Mouse (Mus musculus): Measurements from ENCODE around the gene Stab1.

The Stab1 gene

DNA sequence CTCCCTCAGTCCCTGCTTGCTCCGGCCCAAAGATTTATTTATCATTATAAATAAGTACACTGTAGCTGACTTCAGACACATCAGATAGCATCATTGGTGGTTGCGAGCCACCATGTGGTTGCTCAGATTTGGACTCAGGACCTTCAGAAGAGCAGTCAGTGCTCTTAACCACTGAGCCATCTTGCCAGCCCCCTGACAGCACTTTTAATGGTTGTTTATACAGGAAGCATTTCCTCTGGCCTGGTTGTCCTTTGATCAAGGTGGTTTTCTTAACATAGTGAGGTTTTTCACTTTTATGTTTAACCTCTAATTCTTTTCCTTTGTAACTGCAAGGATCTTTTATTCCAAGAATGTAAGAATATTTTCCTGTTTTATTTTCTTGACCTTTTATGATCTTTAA is 26.0 kb upstream of the Stab1 start:
- DNase-seq: no peak

DNA sequence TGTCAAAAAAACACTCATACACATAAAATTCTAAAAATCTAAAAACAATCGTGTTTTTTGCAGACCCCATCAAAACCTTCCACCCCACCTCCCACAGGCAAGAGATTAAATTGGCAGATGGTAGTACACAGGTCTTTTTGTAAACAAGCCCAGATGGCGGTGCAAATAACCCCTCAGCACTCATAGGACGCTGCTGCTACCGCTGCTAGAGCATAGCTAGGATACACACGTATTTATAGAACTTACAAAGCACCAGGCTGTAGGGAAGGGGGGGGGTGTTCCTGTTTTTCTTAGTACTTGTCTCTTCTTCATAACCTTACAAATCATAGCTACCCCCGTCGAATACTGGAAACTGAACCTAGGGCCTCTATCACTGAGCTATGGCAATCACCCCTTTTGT is 25.4 kb upstream of the Stab1 start:
- no peak for DNase-seq

DNA sequence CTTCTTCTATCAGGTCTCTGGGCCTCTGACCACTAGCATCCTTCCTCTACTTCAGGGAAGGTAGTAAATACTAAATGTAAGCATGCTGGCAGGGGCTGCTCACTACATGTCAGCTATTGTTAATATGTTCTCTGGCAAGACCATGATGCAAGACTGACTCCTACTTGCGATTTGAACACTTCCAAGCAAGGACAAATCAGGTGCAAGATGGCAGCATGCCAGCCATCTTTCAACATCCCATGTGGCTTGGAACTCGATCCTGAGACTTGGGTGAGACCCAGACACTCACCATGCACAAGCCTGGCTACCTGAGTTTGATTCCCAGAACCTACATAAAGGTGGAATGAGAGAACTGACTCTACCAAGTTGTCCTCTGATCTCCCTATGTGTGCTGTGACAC is 23.5 kb upstream of the Stab1 start:
- DNase-seq: no peak

DNA sequence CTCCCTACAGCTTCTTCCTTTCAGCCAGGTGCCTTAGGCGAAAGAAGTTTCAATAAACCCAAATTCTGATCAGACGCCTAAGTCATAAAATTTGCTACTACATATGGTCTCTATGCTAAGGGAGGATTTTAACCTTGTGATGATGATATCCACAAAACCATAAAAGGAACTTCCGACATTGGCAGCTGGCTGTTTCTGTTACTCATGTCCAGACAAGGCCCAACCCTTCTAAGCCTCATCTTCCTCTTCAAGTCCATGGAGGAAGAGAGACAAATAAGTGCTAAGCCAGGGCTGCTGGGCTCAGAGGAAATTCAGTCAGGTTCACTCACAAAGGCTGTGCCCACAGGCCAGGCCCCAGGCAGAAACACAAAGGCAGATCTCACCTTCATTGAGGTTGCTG is 20.9 kb upstream of the Stab1 start:
- no peak for DNase-seq

DNA sequence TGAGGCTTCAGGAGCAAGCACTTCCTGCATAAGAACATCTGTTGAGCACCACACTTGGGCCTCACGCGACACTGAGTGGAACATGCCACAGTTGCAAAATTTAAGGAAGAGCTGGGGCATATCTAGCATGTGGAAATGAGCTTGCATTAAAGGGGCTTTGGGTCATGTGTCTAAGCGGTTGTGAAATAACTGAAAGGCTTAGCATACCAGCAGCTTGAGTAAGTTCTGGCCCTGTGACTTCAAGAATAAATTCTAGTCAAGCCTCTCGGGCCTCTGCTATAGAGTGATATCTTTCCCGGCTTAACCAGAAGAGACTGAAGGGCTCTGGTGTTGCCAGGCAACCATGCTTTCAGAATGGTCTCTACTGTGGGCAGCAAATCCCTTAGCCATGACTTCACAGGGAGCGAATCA is 20.3 kb upstream of the Stab1 start:
- DNase-seq: no peak

DNA sequence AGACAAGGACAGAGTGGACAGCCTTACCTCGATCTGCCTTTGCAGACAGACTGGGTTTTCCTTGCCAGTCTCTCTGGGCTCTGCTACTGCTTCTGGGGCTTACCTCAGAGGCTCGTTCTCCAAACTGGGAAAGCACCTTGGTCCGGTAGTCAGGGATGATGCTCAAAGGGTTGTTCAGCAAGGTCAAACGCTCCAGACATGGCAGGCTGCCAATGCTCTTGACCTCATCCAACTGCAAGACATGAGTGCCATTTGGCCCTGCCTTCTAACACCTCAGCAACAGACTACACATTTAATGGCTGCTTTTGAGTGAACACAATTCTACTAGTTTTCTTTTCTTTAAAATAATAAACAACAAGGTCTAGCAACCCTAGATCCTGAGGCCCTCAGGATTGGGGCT is 18.2 kb upstream of the Stab1 start:
- DNase-seq: peak; percentile 82

DNA sequence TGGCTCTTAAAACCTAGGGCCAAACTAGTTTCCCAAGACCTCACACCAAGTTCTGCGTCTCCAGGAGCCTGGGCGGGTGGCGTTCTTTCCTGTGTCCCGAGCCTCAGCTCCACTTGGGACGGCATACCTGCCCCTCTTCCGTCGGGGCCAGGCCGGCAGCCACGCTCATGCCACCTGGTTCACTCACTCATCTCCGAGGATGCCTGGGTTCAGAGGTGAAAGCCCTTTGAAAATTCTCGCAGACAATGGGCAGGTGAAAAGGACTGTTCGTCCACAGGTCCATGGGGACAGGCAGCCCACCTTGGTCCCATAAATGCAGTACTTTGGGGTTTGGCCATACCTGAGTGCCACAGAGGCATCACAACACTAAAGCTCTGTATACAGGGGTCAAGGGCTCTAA is 15.8 kb upstream of the Stab1 start:
- DNase-seq: no peak

DNA sequence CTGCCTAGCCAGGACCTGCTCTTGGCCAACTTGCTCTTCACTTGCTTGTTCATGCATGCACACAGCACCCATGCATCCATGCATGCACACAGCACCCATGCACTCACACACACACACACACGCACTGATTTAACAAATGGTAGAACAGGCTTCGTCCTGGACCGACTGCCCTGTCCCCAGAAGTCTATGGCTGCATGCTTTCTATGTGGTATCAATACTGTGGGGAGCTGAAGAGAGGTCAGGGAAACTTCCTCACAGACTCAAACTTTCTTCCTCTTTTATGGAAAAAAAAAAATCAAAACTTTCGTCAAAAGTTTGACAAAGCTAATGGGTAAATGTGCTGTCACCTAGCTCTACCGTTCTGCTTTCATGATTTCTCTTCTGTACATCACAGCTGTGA is 15.1 kb upstream of the Stab1 start:
- DNase-seq: no peak

DNA sequence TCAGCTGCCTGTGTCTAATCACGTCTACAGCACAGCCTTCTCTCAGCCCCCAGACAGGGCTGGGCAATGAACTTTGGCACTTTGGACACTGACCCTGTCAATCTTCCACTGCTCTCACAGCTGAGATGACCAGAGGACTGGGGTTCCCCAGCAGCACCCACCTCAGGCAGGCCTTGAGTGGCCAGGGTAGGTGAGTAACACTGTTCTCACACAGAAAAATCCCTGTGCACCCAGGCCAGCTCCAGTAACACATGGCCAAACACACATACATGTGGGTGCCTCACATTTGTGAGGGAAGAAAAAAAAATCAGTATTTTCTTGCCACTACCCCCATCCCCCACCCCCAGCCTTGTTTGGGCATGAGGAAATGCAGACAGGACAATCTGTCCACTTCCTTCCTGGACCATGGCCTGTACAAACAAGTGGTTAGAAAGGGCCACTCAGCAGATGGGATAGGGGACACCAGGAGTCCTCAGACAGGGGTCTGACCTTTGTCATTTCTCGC is 14.4 kb upstream of the Stab1 start:
- DNase-seq: peak; percentile 79

DNA sequence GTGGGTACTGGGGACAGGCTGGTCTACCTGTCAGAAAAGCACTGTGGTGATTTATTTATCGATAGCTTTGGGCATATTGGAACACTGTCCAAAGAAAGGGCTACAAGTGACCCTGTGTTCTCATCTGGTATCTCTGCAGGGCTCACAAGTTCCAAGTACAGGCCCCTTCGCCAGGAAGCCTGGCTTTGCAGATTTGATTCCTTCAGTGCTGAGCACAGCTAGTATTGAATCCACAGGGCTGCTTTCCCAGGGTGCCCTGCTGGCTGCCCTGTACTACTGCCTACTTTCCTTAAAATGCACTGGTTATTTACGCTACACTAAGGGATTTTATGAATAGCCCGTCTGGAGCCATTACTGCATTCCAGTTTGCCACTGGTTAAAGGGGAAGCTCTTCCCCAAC is 13.1 kb upstream of the Stab1 start:
- DNase-seq: no peak

DNA sequence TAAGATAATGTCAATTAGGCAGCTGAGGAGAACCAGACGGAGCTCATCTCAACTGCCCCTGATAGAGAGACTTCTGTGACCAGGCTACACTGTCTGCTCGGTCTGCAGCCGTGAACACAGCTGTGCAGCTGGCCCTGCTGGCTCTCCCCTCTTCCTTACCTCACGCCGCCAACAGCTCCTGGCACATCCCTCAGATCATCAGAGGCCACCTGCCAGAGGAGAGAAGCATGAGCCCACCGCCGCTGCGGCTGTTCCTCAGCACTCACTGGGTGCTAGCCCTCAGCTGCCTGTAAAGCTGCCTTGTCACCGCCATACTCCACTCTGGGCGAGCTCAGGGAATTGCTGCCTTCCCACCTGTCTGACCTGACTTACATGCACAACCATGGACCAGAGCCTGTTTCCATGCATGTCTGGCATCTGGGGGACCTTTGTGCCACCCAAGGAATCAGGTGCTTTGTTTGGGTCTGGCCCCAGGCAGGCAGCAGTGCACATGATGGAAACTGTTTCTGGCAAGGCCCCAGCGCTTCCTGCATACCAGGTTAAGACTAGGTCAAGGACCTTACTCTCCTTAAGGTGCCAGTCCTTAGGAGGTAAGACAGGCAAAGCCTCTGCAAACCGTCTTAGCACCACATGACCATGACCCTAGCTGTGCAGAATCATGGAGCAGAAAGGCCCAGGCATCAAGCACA is 11.4 kb upstream of the Stab1 start:
- peak; percentile 74 for DNase-seq

DNA sequence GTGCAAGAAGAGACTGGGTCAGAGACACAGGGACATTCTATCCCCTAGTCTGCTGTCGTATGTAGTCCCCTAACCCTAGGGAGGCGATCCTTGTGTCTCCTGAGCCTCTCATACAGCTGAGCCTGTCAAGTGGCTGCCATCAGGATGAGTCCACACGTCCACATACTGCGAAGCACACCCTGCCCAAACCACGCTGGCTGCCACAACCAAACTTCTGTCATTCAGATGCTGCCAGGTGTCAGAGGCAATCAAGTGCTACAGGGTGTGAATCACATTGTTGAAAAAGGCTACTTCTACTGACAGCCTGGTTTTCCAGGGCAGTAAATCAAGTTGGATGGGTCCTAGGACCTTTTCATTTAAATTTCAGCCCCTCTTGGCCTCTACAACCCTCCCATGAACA is 9.3 kb upstream of the Stab1 start:
- no peak for DNase-seq

DNA sequence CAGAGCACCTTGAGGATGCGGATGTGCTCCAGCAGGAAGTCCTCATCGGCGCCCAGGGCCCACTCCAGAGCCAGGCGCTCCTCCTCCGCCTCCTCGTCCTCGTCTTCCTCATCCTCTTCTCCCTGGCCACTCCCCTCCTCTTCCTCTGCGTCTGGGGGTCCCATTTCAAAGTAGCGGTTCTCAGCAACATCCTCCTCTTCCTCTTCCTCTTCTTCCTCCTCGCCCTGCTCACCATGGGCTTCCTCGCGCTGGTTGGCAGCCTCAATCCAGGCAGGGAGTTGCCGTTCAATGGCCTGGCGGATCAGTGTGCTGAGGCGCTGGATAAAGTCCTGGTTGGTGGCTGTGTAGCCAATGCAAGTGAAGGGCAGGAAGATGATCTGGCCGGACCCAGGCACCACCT is 8.8 kb upstream of the Stab1 start:
- DNase-seq: no peak

DNA sequence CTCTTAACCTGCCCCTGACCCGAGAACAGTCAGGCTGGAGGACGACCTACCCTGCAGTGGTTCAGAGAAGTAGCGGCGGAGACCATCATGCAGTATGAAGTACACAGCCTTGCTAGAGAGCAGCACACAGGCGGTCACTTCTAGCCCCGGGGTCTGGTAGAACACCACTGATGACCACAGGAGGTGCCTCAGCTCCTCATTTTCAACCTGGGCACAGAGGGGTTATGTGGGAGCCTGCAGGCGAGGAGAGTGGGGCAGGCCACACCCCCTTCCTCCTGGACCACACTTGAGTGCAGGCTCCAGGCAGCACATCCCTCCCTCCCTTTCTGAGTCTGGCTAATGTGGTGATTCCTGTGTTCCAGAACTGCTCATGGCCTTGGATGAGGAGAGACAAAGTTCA is 5.1 kb upstream of the Stab1 start:
- no peak for DNase-seq

DNA sequence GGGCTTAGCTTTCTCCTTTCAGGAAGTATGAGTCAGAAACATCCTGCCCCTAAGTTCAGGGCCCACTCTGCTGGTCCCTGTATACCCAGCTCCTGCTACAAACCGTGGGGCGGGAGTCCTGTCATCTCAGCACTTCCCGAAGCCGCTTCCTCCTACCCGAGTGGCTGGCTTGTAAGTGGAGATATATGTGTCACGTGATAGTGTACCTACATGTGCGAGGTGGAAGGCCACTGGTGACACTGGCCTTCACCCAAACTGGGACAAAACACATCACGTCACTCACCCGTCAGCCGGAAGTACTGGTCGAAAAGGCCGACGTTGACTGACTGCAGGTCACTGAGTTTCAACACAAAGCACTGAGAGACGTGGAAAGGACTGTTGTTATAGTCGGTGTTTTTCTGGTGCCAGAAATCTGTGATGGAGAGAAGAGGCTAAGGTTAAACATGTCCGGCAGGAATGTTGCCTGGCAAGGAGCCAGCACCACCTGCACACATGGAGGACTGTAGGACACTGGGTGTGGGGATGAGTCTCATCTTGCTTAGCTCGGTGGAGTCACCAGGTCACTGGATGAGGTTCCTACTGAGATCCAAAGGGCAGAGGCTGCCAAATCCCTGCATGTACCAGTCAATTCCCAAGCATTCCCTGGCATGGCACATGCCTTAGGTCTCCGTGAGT is 4.5 kb upstream of the Stab1 start:
- DNase-seq: peak; percentile 63

DNA sequence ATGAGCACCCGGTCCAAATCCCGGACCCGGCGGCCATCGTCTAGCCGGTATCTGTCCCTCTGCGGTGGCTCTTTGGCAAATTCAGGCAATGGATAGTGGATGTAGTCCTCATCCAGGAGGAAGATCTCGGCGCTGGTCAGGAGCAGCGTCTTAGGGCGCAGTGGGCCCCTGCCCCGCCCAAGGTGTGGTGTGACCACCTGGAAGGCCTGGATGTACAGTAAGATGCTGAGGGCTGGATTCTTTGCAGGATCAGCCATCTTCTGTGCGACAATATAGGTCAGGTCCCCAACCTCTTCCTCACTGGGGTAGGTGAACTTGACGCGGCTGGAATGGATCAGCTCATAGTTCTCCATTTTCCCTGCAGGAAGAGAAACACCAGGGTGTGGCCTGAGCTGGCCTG is 3.4 kb upstream of the Stab1 start:
- no peak for DNase-seq

DNA sequence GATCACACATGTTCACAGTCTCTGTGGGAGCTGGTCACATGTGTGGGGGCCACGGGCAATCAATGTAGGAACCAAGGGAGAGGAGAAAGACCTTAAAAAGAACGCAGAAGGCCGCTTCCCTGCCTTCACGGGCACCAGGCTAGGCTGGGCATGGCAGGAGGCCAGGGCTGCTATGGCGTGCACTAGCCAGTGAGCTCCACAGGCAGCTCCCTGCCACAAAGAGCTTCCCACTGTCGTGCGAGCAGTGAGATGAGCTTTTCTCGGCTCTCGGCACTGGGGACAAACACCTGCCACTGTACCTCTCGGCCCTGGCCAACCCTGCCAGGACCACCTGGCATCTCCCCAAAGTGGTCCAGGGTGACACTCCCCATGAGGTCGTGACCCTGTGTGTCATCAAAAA is 2.9 kb upstream of the Stab1 start:
- DNase-seq: no peak

DNA sequence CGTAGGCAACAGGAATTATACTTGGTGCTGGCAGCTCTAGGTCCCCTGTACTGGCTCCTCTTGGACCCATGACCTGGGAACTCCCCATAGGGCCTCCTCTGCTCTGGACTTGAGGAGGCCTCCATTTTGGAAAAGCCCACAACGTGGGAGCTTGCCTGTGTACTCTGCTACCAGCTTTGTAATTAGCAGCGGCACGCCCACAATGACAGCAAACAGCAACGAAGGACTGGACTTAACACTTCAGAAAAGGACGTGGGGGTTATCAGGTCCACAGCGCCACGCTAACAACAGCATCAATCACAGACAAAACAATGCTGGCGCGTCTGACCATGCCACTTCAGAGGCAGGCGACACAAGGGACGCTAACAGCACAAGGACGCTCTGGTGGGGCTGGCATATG is 2.5 kb upstream of the Stab1 start:
- no peak for DNase-seq

DNA sequence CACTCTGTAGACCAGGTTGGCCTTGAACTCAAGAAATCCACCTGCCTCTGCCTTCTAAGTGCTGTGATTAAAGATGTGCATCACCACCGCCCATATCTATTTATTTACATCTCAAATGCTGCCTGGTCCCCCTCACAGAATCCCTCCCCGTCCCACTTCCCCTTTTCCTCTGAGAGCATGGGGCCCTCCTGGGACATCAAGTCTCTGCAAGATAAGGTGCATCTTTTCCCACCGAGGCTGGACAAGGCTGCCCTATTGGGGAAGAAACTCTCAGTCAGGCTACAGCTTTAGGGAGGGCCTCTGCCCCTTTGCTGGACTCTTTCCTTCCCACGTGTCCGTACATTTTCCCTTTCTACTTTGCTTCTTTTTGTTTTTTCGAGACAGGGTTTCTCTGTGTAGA is 1.1 kb upstream of the Stab1 start:
- no peak for DNase-seq

DNA sequence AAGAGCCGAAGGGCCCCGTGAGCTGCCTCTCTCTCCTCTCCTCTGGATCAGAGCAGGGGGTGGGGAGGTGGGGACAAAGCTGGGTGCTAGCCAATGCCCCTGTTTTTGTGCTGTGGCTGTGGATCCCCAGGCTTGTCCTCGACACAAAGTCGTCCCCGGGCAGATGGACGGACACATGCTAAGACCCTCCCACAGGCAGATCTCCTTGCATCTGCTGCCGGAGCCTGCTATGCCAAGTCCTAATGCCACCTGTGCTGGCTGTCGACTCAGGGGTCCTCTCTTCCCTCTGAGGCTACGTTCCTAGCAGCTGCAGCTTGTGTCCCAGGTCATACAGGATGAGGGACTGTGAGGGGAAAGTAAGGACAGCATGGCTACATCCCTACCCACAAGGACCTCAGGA is 1.6 kb downstream of the Stab1 start:
- no peak for DNase-seq

DNA sequence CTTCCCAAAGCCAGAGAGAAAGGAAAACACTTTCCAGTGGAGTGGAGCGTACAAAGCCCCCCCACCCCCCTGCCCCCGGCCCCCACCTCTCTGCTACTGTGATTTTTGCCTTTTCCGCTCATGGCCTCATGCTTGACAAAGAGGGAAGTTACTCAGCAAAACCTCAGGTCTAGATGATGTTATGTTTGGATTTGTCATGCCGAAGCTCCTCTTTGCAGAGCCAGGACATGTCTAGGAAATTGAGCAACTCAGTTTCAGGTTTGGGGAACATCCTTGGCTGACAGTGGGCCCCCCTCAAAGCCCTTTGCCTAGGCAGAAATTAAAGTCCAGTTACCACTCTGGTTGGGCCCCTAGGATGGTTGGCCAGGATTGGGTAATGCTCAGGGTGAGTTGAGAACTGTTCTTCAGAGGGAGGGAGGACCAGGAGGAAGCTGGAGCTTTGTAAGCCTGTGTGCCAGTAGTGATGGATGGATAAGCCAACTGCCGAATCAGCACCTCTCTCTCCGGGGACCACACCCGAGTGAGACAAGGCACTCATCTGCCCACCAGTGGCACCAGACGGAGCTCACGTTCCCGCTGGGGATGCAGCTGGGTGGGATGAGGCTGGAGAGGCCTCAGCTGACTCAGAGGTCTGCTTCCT is 2.3 kb downstream of the Stab1 start:
- DNase-seq: no peak

DNA sequence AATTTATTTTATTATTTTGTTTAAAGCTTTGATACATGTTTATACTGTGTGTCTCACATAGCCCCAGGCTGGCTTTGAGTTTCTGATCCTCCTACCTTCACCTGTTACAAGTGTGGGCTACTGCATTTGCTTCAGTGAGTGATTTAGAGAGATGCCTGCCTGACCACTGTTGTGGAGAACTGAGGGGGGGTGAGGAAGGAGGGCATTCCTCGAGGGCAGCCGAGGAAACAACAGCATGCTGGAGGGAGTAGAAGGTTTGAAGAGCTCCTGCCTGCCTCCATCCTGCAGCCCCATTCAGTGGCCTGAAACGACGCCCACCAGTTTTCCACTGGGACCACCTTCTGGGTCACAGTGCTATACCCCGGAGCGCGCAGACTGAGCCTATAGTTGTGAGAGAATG is 3.0 kb downstream of the Stab1 start:
- no peak for DNase-seq

DNA sequence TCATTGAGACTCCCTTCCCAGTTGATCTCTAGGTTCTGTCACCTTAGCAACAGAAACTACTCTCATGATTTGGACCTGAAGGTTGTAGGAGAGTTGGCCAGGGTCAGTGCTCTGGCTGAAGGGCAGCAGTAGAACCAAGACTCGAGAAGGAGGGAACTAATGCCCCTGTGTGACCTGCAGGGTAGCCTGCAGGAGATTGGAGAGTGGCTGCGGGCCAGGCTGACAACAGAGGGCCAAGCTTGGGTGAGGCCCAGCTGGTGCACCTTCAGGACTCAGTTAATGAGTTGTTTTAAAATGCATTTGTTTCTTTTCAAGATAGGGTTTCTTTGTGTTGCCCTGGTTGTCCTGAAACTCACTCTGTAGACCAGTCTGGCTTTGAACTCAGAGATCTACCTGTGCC is 3.4 kb downstream of the Stab1 start:
- no peak for DNase-seq

DNA sequence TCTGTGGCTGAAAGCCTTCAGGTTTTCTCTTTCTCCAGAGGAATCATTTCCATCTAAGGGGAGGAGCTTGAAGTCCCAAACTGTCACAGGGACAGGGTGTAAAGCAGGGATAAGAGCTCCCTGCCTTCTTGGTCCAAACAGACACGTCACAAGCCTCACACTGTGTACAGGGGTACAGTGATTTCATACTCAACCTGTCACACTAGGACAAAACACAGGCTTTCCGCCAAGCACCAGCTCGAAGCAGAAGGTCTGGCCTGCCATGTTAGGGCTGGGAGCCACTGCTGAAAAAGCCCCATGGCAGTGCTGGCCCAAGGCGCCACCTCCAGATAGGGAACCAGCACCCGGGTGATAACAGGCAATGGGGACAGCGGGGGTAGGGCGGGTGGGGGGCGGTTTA is 4.4 kb downstream of the Stab1 start:
- no peak for DNase-seq
